Mouse (Mus musculus) midbrain, postnatal 0 days (tissue): ENCODE data around the gene Aph1a. TPM values are rescaled to one million over a fixed set of nuclear protein-coding genes. Genes with fewer than 3 reads are reported as not detected.
"Not testable (repeated sequence)": the region's sequence is repeated elsewhere in the genome, so short reads cannot be mapped to it uniquely, and the experiment has no call there.

Experiments used
- ATAC-seq: fragments of 200-750 bp; cut with Nextera tagmentation; 2 replicates; pipeline ENCODE4 v1.8.0; 2017; ENCODE audit warnings: moderate number of reproducible peaks, mild to moderate bottlenecking, moderate TSS enrichment, moderate library complexity; ENCODE audit not compliant: low FRiP score
- DNase-seq: peaks from one replicate; pipeline ENCODE4 v3.0.0-alpha.2; 2015; ENCODE audit warnings: low spot score
- H3K27ac ChIP-seq: fragments of 300-500 bp; sonication (generic); 2 replicates; pipeline ENCODE4 v1.5.1; 2014; ENCODE audit warnings: low read depth, mild to moderate bottlenecking, low read length, mixed read lengths
- H3K27me3 ChIP-seq: fragments of 300-500 bp; sonication (generic); 2 replicates; pipeline ENCODE4 v1.6.1; 2014; ENCODE audit warnings: low read length, control low read depth, mixed read lengths; ENCODE audit not compliant: insufficient read depth
- H3K36me3 ChIP-seq: fragments of 300-500 bp; sonication (generic); 2 replicates; pipeline ENCODE4 v1.6.1; 2014; ENCODE audit warnings: low read length, control low read depth, mixed read lengths; ENCODE audit not compliant: insufficient read depth
- H3K4me1 ChIP-seq: fragments of 300-500 bp; sonication (generic); 2 replicates; pipeline ENCODE4 v1.6.1; 2014; ENCODE audit warnings: mild to moderate bottlenecking, control low read depth, antibody characterized with exemption, low read length, mixed read lengths; ENCODE audit not compliant: insufficient read depth
- H3K4me2 ChIP-seq: fragments of 300-500 bp; sonication (generic); 2 replicates; pipeline ENCODE4 v1.6.1; 2014; ENCODE audit warnings: low read depth, mild to moderate bottlenecking, low read length, mixed read lengths; ENCODE audit not compliant: poor library complexity, severe bottlenecking
- H3K4me3 ChIP-seq: fragments of 300-500 bp; sonication (generic); 2 replicates; pipeline ENCODE4 v1.5.1; 2014; ENCODE audit warnings: low read depth, mild to moderate bottlenecking, low read length, moderate library complexity
- H3K9ac ChIP-seq: fragments of 300-500 bp; sonication (generic); replicated peaks from 2 replicates; pipeline ENCODE4 v1.6.1; 2014; ENCODE audit warnings: mild to moderate bottlenecking, low read length, moderate library complexity, mixed read lengths; ENCODE audit not compliant: poor library complexity, severe bottlenecking
- H3K9me3 ChIP-seq: fragments of 300-500 bp; sonication (generic); 2 replicates; pipeline ENCODE4 v1.6.1; 2016; ENCODE audit warnings: low read length, control low read depth
- CTCF ChIP-seq: IDR thresholded peaks from 2 replicates; pipeline ENCODE4 v1.5.1; 2016; ENCODE audit warnings: antibody characterized with exemption, mild to moderate bottlenecking
- WGBS: fragments of 180-500 bp; shearing (Covaris S2); extraction: QIAGEN DNeasy Blood & Tissue Kit; methylation state at CpG from one replicate; pipeline ENCODE4 v1.1.7; 2014; 5-methylcytosine and 5-hydroxymethylcytosine counted together
- polyA plus RNA-seq: library from polyadenylated mRNA; unstranded; fragments of >200 nt; fragmentation: Nextera tagmentation; extraction: Ambion mirVana; gene quantifications from 2 replicates; pipeline ENCODE4 v1.2.1, GENCODE M21; 2015
- total RNA-seq: library from RNA; depleted of rRNA; stranded (reverse); fragments of >200 nt; gene quantifications from 2 replicates; pipeline ENCODE4 v1.2.3, GENCODE M21; 2014

Aph1a gene
- total and polyA plus RNA-seq, 2 experiments from 2014 or later = 45.2 to 71.6 TPM

- Histone ChIP-seq H3K4me2 (peak within 1 kb of the TSS; percentile 7; the same call in 1 of the 2 replicates), H3K27ac (peak within 1 kb of the TSS; percentile 51), H3K9ac (no peak within 1 kb of the TSS), H3K4me3 (0 out of 2 replicates have a peak within 1 kb of the TSS, but pooled peaks have one; percentile 10), H3K27me3 (no peaks in the 10 kb centered on the region), H3K36me3 (no peaks in the 10 kb centered on the region), H3K4me1 (0 out of 2 replicates have a peak, but pooled peaks cover 4% of the 10 kb centered on the region), H3K9me3 (no peaks in the 10 kb centered on the region)
- no peak for ATAC-seq
- DNase-seq = no peak
- WGBS = 26% methylated on average over 12 of the region's 12 CpGs
- TF ChIP-seq CTCF = no peak
These were observed 2.3 kb upstream of the Aph1a start, which contains the start of gene BC028528 for GRCm38 (mm10) chr3:95891211-95892065. Gene BC028528, minus strand, starts transcription at chr3:95892005.

- Histone ChIP-seq H3K27me3 (no peaks in the 10 kb centered on the region), H3K4me2 (peak overlapping the region; percentile 7; the same call in 1 of the 2 replicates), H3K4me1 (0 out of 2 replicates have a peak, but pooled peaks cover 4% of the 10 kb centered on the region), H3K27ac (peak overlapping the region; percentile 51), H3K9ac (no peak overlapping the region), H3K4me3 (no peak overlapping the region), H3K9me3 (no peaks in the 10 kb centered on the region), H3K36me3 (no peaks in the 10 kb centered on the region)
- ATAC-seq (no peak), DNase-seq (no peak)
- 39% methylated on average over 11 of the region's 11 CpGs for WGBS
- no peak for TF ChIP-seq CTCF
These were observed 1.4 kb upstream of the Aph1a start for GRCm38 (mm10) chr3:95892066-95893052.

GRCm38 (mm10) chr3:95893126-95893525 is 643 bp upstream of the Aph1a start:
- Histone ChIP-seq H3K36me3 (no peaks in the 10 kb centered on the region), H3K9me3 (no peaks in the 10 kb centered on the region), H3K9ac (peak overlapping the region; percentile 30; the same call in 1 of the 2 replicates), H3K4me2 (peak overlapping the region; percentile 51), H3K27me3 (no peaks in the 10 kb centered on the region), H3K4me1 (0 out of 2 replicates have a peak, but pooled peaks cover 4% of the 10 kb centered on the region), H3K4me3 (peak overlapping the region; percentile 63), H3K27ac (peak overlapping the region; percentile 65; the same call in 1 of the 2 replicates)
- no peak for ATAC-seq
- 21% methylated on average over 7 of the region's 7 CpGs for WGBS
- no peak for DNase-seq
- no peak for TF ChIP-seq CTCF

- Histone ChIP-seq H3K27ac (peak overlapping the region; percentile 55), H3K4me2 (peak overlapping the region; percentile 68), H3K9ac (peak overlapping the region; percentile 79), H3K4me3 (peak overlapping the region; percentile 63), H3K27me3 (no peaks in the 10 kb centered on the region), H3K36me3 (no peaks in the 10 kb centered on the region), H3K4me1 (0 out of 2 replicates have a peak, but pooled peaks cover 4% of the 10 kb centered on the region), H3K9me3 (no peaks in the 10 kb centered on the region)
- ATAC-seq (peak; percentile 47; the same call in 1 of the 2 replicates), DNase-seq (peak; percentile 61)
- 16% methylated on average over 15 of the region's 16 CpGs for WGBS
- TF ChIP-seq CTCF = no peak
These were observed 770 bp downstream of the Aph1a start for GRCm38 (mm10) chr3:95894317-95895160.

GRCm38 (mm10) chr3:95895501-95895900 is 1.7 kb downstream of the Aph1a start:
- H3K27me3 ChIP-seq, H3K9me3 ChIP-seq, H3K36me3 ChIP-seq, H3K4me1 ChIP-seq, H3K4me3 ChIP-seq, DNase-seq, H3K27ac ChIP-seq, ATAC-seq, H3K4me2 ChIP-seq, H3K9ac ChIP-seq: not testable (repeated sequence)
- 92% methylated on average over 7 of the region's 7 CpGs for WGBS
